Mouse (Mus musculus) heart, postnatal 25 days (tissue): ENCODE measurements at regions not wholly inside any gene's neighbourhood (a gene's known extent, or its start where the extent isn't known, plus 50 kb on each side); places are given as distances from the start of the nearest gene placed in this dataset.

Experiments
- DNase-seq: peaks from one replicate; pipeline ENCODE4 v3.0.0; 2022; ENCODE audit warnings: low spot score
- intact Hi-C: fragments of 180-260 bp; cut with DNase I; formaldehyde crosslinking; loops from one replicate; pipeline ENCODE4 v1.15.1; 2025

GRCm38 (mm10) chr4:89368850-89369524, 58.1 kb upstream of the Cdkn2b start:
- DNase-seq, result no peak

DNA sequence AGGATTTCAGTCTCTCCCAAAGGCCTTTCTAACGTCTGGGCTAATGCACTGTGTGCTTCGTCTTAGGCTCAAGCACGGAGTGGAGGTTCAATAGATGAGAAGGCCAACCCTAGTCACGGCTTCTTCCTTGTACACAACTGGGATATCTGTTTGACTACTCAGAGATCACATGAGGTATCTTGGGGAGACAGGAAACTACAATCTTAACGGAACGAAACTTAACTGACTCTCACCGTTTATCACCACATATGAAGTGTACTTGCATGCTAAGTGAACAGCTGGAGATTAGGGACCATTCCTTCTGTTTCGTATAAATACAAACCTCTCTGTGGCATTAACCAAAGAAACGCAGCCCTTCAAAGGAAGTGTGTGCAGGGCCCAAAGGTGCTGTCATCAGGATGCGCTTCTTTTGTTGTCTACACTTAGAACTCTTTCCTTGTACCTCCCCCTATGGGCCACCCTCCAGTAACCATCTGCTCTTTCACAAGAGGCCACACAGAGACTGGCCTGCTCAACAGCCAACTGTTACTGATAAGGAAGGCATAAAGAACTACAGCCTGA, 55.8 kb upstream of the Cdkn2b start:
- DNase-seq, result no peak
- intact Hi-C loops, result no loop called here

More at GRCm38 (mm10) chr4:89368850-89369524, 58.1 kb upstream of the Cdkn2b start:
- intact Hi-C loops, result no loop called here

DNA sequence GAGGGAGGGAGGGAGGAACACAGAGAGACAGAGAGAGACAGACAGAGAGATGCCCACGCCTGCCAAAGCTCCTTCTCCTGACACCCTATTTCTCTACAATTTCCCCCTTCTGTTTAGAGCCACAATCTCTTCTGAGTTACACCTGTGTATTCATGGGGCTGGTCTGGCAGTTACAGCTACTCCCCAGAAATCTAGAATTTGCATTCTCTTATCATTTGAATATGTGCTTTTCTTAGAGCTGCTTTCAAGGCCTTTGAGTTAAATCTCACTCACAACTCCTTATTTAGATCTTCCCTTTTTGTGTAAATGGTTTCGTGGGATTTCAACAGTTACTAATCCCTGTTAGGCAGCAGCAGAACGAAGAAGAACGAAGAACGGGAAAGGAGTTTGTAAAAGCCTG, 55.0 kb upstream of the Cdkn2b start:
- intact Hi-C loops, result no loop called here
- DNase-seq, result no peak

DNA sequence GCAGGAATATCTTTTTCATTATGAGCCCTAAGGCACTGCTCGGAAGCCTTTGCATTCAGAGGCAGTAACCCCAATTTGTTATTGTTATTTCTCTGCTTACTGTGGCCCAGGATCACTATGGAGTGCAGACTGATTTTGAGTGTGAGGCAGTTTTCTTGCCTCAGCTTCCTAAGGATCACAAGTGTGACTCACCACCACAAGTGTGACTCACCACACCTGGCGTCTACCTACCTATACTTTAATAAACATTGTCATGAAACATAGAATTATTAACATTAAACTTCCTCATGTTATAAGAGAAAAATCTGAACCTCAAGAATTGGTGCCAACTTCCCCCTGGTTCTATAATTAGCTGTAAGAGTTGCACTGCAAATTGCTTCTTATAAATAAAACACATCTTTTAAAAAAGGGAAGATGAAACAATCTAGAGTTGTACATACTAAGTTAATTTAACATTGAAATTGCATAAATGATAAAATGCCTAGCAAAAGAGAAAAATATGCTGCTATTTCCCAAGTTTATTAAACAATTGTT, 52.4 kb upstream of the Cdkn2b start:
- intact Hi-C loops, result no loop called here
- no peak for DNase-seq

DNA sequence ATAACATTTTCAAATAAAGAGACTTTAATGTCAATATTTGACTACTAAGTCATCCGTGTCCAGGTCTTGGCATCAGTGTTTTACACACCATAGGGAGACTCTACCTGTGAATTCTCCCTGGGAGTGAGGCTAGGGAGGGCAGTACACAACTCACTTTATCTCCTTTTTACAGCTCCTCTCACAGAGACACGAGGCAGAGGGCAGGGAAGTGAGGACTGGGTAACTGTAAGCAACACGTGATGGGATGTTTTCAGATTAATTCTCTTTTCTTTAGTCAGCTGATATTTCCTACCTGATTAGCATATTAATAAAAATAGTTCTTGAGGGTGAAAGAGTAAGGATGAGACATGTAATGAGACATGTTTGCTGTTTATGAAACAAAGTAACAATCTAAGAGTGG, 51.8 kb upstream of the Cdkn2b start:
- intact Hi-C loops, result no loop called here
- no peak for DNase-seq

DNA sequence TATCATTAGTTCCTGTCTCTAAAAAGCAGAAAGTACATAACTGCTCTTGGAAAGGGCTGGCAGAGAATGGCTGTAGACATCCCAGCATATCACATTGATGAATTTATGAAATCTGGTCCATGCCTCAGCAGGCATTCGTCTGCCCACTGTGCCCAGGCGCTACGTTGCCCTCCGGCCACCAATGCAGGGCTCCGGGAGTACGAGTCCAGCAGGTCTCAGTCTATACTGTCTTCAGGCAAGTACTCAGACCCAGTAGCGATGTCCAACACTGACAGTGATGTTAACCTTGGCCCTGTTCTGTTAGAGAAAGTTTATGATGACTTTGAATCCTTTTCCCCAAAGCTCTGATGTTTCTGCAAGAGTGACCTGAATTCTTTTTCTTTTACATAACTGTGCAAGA, 50.5 kb upstream of the Cdkn2b start:
- intact Hi-C loops, result no loop called here
- DNase-seq, result no peak
